Mouse (Mus musculus) ES-E14 (cell line): Measurements from ENCODE around the gene BC049715. TPM values are rescaled to one million over a fixed set of nuclear protein-coding genes. Genes with fewer than 3 reads are reported as not detected.

Source experiments
- DNase-seq: peaks from one replicate; pipeline ENCODE4 v3.0.0-alpha.2; 2013; ENCODE audit warnings: low read depth, low spot score
- H3K27ac ChIP-seq: 2 replicates; pipeline ENCODE4 v1.5.1; 2012; ENCODE audit warnings: low read depth, mild to moderate bottlenecking, low read length, moderate library complexity, mixed read lengths; ENCODE audit not compliant: poor library complexity, insufficient read depth, severe bottlenecking
- H3K36me3 ChIP-seq: 2 replicates; pipeline ENCODE4 v1.6.1; 2012; ENCODE audit warnings: mild to moderate bottlenecking, low read length, moderate library complexity, mixed read lengths; ENCODE audit not compliant: control insufficient read depth, poor library complexity, insufficient read depth, severe bottlenecking
- H3K4me1 ChIP-seq, 2 experiments: fragments of 150-350 bp in 1 of 2; sonication (generic) in 1 of 2; 2 replicates each; pipeline ENCODE4 v1.6.1; 2012; ENCODE audit warnings: low read length in 2 of 2, mild to moderate bottlenecking in 1 of 2, mixed read lengths in 1 of 2; ENCODE audit not compliant: control insufficient read depth in 2 of 2, insufficient read depth in 2 of 2, poor library complexity in 1 of 2
- H3K4me3 ChIP-seq, 2 experiments: fragments of 150-350 bp in 1 of 2; sonication (generic) in 1 of 2; 2 replicates each; pipeline ENCODE4 v1.5.1; 2012; ENCODE audit warnings: low read length in 2 of 2, low read depth in 1 of 2, mild to moderate bottlenecking in 1 of 2, mixed read lengths in 1 of 2; ENCODE audit not compliant: insufficient read depth in 1 of 2, poor library complexity in 1 of 2, severe bottlenecking in 1 of 2
- H3K9ac ChIP-seq: 2 replicates; pipeline ENCODE4 v1.6.1; 2012; ENCODE audit warnings: low read depth, mild to moderate bottlenecking, low read length, mixed read lengths; ENCODE audit not compliant: poor library complexity, insufficient read depth, severe bottlenecking
- H3K9me3 ChIP-seq: fragments of 150-350 bp; sonication (generic); 2 replicates; pipeline ENCODE4 v1.6.1; 2012; ENCODE audit warnings: low read depth, mild to moderate bottlenecking, low read length; ENCODE audit not compliant: control insufficient read depth, insufficient read depth
- CHD2 ChIP-seq: IDR thresholded peaks from 2 replicates; pipeline ENCODE4 v1.6.1; 2014; ENCODE audit warnings: mild to moderate bottlenecking, low read depth, low read length, inconsistent platforms
- HCFC1 ChIP-seq: IDR thresholded peaks from 2 replicates; pipeline ENCODE4 v1.6.1; 2012; ENCODE audit warnings: low read length, inconsistent platforms, borderline replicate concordance; ENCODE audit not compliant: insufficient read depth
- MAFK ChIP-seq: IDR thresholded peaks from 2 replicates; pipeline ENCODE4 v1.6.1; 2014; ENCODE audit warnings: mild to moderate bottlenecking, low read depth, low read length, inconsistent platforms; ENCODE audit not compliant: insufficient read depth
- ZC3H11A ChIP-seq: IDR thresholded peaks from 2 replicates; pipeline ENCODE4 v1.6.1; 2012; ENCODE audit warnings: low read depth, mild to moderate bottlenecking, inconsistent platforms, low read length, borderline replicate concordance
- ZNF384 ChIP-seq: IDR thresholded peaks from 2 replicates; pipeline ENCODE4 v1.6.1; 2012; ENCODE audit warnings: low read depth, low read length, inconsistent platforms
- in situ Hi-C, 2 experiments: fragments of 600-800 bp; cut with MboI; formaldehyde crosslinking; loops; one replicate each; pipeline ENCODE4 v1.15.1; 2025; ENCODE audit warnings: low sequenced_read_pairs in 2 of 2, inconsistent platforms in 1 of 2; ENCODE audit not compliant: unreplicated experiment in 2 of 2
- total RNA-seq: library from RNA; depleted of rRNA; stranded (reverse); fragments of 300-350 nt; gene quantifications from 2 replicates; pipeline ENCODE4 v1.2.3, GENCODE M21; 2012; rRNA removed

The BC049715 gene
- total RNA-seq = 0.90 and 1.2 TPM in 2 replicates

DNA sequence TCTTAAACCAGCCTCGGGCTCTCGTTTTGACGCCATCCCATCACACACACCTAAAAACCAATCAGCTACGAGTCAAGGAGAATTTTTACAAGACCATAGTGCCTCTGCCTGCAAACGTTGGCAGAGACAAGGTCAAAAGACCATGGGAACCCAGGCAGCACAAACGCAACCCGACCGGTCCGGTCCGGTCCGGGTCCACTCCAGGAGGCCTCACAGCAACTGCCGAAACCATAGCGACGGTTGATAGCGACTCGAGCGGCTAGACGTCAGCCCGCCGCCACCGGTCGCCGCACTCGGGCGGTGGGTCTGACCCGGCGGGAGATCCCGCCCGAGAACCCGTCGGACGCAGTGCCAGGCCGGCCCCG, at the start of gene BC049715:
TSS of gene BC049715 (plus strand) at position 111 of the 365 bp plus-strand sequence.
- Histone ChIP-seq H3K4me1 (peaks cover 0 to 3% of the 10 kb centered on the region in 2 experiments; a peak in 2 of 4 replicates), H3K27ac (peak within 1 kb of the TSS; percentile 79), H3K4me3 (peak within 1 kb of the TSS; percentile 86 to 91), H3K9ac (peak within 1 kb of the TSS; percentile 98), H3K9me3 (no peaks in the 10 kb centered on the region), H3K36me3 (peaks cover 12% of the 10 kb centered on the region)
- no peak for DNase-seq
- TF ChIP-seq CHD2 (no peak), ZC3H11A (no peak), ZNF384 (no peak), HCFC1 (no peak), MAFK (no peak)
- in situ Hi-C loops = no loop called here

DNA sequence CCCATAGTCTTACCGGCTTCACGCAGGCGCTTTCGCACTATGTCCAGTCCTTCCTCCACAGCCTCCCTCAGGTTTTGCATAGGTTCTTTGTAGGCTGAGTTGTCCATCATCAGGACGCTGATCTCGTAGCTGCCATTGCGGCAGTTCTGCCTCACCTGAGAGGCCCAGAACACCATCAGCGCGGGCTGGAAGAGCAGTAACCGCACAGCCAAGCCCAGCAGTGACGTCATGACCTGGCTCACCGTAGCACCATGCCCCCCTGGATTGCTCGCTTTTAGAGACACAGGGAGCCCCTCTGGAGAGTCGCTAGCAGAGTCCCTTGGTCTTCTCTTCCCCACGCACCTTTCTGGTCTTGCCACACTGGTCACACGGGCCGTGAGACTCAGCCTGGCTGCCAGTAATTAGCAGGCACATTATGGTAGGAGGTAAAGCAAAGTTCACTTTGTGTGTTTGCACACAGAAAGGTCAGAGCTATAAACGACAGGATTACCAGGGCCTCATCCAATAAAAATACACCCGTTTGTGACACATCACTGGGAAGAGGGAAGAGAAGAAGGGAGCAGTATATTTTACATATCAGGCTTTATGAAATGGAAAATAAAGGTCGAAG, 45.9 kb upstream of the BC049715 start, which contains the start of gene Gucy2c:
TSS of gene Gucy2c (minus strand) at position 389 of the 610 bp plus-strand sequence.
- no peaks in the 10 kb centered on the region for H3K36me3 ChIP-seq
- no peak within 1 kb of the TSS for H3K27ac ChIP-seq
- TF ChIP-seq CHD2 (no peak), MAFK (no peak)
- H3K9ac ChIP-seq = no peak within 1 kb of the TSS
- no peaks in the 10 kb centered on the region for H3K4me1 ChIP-seq
- no peak for DNase-seq
- in situ Hi-C loops = no loop called here
- H3K9me3 ChIP-seq = no peaks in the 10 kb centered on the region
- no peak within 1 kb of the TSS for H3K4me3 ChIP-seq

DNA sequence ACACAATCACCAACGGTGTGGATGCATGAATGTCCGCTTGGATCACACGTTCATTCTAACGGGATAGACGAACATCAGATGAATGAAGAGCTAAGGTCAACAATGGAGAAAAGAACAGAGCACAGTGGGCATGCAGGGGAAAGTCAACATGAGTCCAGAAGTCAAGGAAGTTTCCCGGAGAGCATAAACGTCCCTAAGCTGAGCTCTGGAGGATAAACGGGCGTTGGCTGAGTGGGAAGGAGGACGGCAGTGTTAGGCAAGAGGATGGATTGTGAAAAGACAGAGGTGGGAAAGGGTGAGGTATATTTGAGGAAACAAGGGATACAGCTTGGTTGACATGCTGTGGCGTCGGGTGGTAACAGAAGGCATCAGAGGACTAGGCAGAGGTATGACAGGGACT, 45.3 kb upstream of the BC049715 start:
- Histone ChIP-seq H3K36me3 (no peaks in the 10 kb centered on the region), H3K27ac (no peak overlapping the region), H3K9ac (no peak overlapping the region), H3K4me3 (no peak overlapping the region), H3K4me1 (no peaks in the 10 kb centered on the region), H3K9me3 (no peaks in the 10 kb centered on the region)
- no peak for TF ChIP-seq MAFK
- TF ChIP-seq CHD2 = no peak
- TF ChIP-seq ZC3H11A = no peak
- no peak for TF ChIP-seq ZNF384
- TF ChIP-seq HCFC1 = no peak
- no peak for DNase-seq
- in situ Hi-C loops = no loop called here

DNA sequence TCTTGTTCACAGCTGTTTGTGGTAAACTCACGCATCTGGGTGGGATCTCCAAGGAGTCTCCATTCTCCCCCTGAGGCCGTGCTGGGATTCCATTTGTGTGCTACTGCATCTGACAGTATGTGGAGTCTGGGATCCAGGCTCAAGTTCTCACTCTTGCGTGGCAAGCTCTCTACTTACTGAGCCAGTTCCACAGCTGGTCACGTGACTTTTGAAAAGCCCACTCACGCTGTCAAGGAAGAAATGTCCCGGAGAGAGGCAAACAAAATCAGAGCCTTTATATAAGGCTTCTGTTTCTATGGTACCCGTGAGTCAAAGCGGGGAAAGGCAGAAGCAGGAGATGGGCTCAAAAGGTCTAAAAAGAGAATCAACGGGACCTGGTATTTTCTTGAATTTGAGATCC, 44.7 kb upstream of the BC049715 start:
- in situ Hi-C loops = no loop called here
- Histone ChIP-seq H3K36me3 (no peaks in the 10 kb centered on the region), H3K9ac (no peak overlapping the region), H3K9me3 (no peaks in the 10 kb centered on the region), H3K27ac (no peak overlapping the region), H3K4me1 (no peaks in the 10 kb centered on the region), H3K4me3 (no peak overlapping the region)
- TF ChIP-seq MAFK (no peak), HCFC1 (no peak), CHD2 (no peak), ZNF384 (no peak), ZC3H11A (no peak)
- DNase-seq = no peak
